Mouse (Mus musculus) lung, embryonic 14.5 days (tissue): ENCODE measurements around the gene Timm10. TPM values are rescaled to one million over a fixed set of nuclear protein-coding genes. Genes with fewer than 3 reads are reported as not detected.

ENCODE experiments used
- ATAC-seq: fragments of 200-750 bp; cut with Nextera tagmentation; 2 replicates; pipeline ENCODE4 v1.8.0; 2017; ENCODE audit warnings: mild to moderate bottlenecking, moderate TSS enrichment, moderate library complexity; ENCODE audit not compliant: insufficient read depth
- DNase-seq: peaks from one replicate; pipeline ENCODE4 v3.0.0-alpha.2; 2015
- H3K27ac ChIP-seq: fragments of 300-500 bp; sonication (generic); 2 replicates; pipeline ENCODE4 v1.5.1; 2014; ENCODE audit warnings: low read depth, mild to moderate bottlenecking, moderate library complexity
- H3K27me3 ChIP-seq: fragments of 300-500 bp; sonication (generic); 2 replicates; pipeline ENCODE4 v1.6.1; 2014; ENCODE audit warnings: low read length, control low read depth; ENCODE audit not compliant: insufficient read depth
- H3K36me3 ChIP-seq: fragments of 300-500 bp; sonication (generic); 2 replicates; pipeline ENCODE4 v1.6.1; 2014; ENCODE audit warnings: control low read depth; ENCODE audit not compliant: insufficient read depth
- H3K4me1 ChIP-seq: fragments of 300-500 bp; sonication (generic); 2 replicates; pipeline ENCODE4 v1.6.1; 2014; ENCODE audit warnings: antibody characterized with exemption, control low read depth; ENCODE audit not compliant: insufficient read depth
- H3K4me2 ChIP-seq: fragments of 300-500 bp; sonication (generic); 2 replicates; pipeline ENCODE4 v1.6.1; 2014; ENCODE audit warnings: mild to moderate bottlenecking
- H3K4me3 ChIP-seq: fragments of 300-500 bp; sonication (generic); 2 replicates; pipeline ENCODE4 v1.5.1; 2014; ENCODE audit warnings: low read depth, low read length
- H3K9ac ChIP-seq: fragments of 300-500 bp; sonication (generic); 2 replicates; pipeline ENCODE4 v1.6.1; 2014
- H3K9me3 ChIP-seq: fragments of 300-500 bp; sonication (generic); 2 replicates; pipeline ENCODE4 v1.6.1; 2016; ENCODE audit warnings: low read depth, low read length, control low read depth
- CTCF ChIP-seq: IDR thresholded peaks from 2 replicates; pipeline ENCODE4 v1.5.1; 2016; ENCODE audit warnings: antibody characterized with exemption, low read depth
- WGBS: fragments of 180-500 bp; shearing (Covaris S2); extraction: QIAGEN DNeasy Blood & Tissue Kit; methylation state at CpG from one replicate; pipeline ENCODE4 v1.1.7; 2014; 5-methylcytosine and 5-hydroxymethylcytosine counted together
- polyA plus RNA-seq: library from polyadenylated mRNA; unstranded; fragments of >200 nt; fragmentation: Nextera tagmentation; extraction: Ambion mirVana; gene quantifications from 2 replicates; pipeline ENCODE4 v1.2.1, GENCODE M21; 2014

Timm10 gene
- polyA plus RNA-seq, 1 experiment from 2014 or later: 58.7 TPM

DNA sequence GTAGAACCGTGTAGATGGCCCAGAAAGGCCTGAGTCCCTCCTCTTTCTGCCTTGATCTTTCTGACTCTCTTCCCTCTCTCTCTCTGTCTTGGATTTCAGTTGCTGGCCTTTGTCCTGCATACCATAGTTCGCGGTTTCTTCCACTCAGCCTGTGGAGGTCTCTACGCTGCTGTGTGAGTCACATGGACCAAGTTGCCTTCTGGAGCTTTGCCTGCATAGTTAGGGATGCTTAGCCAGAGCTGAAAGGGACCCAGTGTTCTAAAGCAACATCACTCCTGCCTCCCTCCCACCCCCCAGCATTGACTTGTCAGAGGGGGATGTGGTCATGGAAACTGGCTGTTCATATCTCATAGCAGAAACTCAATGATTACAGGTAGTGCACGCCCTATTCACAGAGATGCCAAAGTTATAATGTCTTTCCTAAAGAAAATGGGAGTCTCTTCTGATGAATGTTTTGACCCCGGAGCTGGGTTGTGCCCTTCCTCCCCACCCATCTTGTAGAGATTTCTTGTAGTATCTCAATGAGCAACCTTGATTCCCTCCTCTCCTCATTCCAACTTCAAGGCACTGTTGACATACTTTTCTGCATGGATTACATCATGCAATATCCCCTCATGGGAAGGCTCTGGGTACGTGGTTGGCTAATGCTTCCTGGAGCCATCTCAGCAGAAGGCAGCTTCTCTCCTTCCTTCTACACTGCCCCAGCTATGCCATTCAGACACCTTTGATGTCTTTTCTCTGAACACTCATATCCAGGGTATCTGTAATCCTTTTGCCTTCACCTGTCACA lies 33.4 kb downstream of the Timm10 start:
- Histone ChIP-seq H3K4me1 (no peaks in the 10 kb centered on the region), H3K4me2 (no peak overlapping the region), H3K9me3 (no peaks in the 10 kb centered on the region), H3K4me3 (no peak overlapping the region), H3K36me3 (peaks cover 70% of the 10 kb centered on the region), H3K27ac (no peak overlapping the region), H3K9ac (no peak overlapping the region), H3K27me3 (no peaks in the 10 kb centered on the region)
- WGBS: 88% methylated on average over 7 of the region's 7 CpGs
- no peak for TF ChIP-seq CTCF
- ATAC-seq: no peak
- DNase-seq: no peak

DNA sequence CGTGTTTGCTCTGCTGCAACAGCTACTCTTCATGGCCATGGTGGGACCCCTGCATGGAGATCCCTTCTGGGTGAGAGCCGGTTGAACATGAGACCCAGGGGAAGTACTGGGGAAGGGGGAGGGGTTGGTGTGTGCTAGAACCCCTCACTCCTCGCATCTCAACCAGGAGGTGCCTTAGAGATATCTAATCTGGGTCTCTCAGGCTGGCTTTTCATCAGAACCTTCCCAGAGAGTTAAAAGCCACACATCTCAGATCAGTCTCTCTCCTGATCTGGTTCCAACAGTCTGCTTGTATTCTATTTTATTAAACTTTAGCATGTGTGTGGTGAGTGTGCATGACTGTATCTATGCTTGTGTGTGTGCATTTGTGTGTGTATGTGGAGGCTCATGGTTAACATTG lies 34.6 kb downstream of the Timm10 start:
- no peak for TF ChIP-seq CTCF
- H3K27me3 ChIP-seq: peaks cover 11% of the 10 kb centered on the region
- DNase-seq: no peak
- H3K36me3 ChIP-seq: peaks cover 64% of the 10 kb centered on the region
- H3K9ac ChIP-seq: no peak overlapping the region
- 77% methylated on average over 3 of the region's 3 CpGs for WGBS
- H3K4me2 ChIP-seq: no peak overlapping the region
- no peak for ATAC-seq
- H3K4me1 ChIP-seq: no peaks in the 10 kb centered on the region
- no peak overlapping the region for H3K4me3 ChIP-seq
- no peaks in the 10 kb centered on the region for H3K9me3 ChIP-seq
- no peak overlapping the region for H3K27ac ChIP-seq

DNA sequence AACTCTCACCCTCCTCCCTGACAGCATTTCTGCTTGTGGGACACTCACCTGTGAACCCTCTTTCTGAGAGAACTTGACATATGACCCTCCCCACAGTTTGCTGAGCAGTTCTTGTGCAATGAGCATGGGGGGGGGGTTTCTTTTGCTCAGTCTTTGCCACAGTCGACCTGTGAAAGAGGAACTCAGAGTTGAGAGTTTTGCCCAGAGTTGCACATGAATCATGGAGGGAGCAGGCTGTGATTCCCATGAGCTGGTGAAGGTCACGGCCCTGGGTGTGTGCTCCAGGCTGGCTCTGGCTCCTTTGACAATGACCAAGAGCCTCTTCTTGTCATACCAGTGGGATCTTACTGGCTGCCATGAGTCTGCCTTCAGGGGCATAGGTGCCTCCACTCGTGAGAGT lies 35.4 kb downstream of the Timm10 start:
- no peak overlapping the region for H3K4me3 ChIP-seq
- WGBS: 77% methylated on average over 3 of the region's 3 CpGs
- no peaks in the 10 kb centered on the region for H3K4me1 ChIP-seq
- no peak for TF ChIP-seq CTCF
- H3K9ac ChIP-seq: no peak overlapping the region
- H3K27ac ChIP-seq: no peak overlapping the region
- ATAC-seq (no peak), DNase-seq (no peak)
- peaks cover 19% of the 10 kb centered on the region for H3K27me3 ChIP-seq
- peaks cover 58% of the 10 kb centered on the region for H3K36me3 ChIP-seq
- no peaks in the 10 kb centered on the region for H3K9me3 ChIP-seq
- no peak overlapping the region for H3K4me2 ChIP-seq

DNA sequence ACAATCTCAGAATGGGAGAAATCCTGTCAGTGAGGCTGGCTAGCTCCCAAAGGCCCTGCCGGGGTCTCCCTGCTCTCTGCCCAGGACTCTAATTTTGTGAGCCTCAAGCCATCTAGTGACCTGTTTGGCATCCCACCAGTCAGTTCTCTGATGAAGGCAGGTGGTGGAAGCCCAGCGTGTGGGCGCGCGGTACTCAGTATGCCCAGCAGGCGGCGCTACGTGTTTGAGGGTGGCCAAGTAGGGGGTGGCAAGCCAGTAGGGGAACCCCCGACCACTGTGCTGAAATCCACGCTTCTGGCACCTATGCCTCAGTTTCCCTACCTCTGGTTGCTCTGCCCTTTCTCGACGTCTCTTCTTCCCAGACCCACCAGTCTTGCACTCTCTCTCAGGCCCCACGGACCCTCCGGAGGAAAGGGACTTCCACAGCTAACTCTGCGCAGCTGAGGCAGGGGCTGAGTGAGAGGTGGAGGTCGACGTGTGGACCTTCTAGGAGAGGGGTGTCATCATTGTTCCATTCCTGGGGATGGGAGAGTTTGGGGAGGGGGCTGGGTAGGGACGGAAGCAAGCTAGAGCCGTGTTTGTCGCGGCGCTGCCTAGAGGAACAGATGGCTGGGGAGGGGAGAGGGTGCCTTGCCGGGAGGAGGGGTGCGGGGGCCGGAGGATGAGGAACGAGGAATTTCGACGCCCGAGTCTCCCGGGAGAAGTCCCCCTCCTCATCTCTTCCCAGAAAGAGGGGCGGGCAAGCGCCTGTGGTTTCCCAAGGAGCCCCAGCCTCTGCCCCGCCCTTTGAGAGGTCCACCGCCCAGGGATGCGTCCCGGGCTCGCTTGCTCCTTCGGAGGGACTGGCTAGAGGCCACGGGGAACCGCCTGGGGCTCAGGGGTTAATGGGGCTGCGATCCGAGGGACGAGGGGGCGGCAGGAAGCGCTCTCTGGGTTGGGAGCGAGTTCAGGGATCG lies 39.1 kb downstream of the Timm10 start:
- no peaks in the 10 kb centered on the region for H3K4me1 ChIP-seq
- H3K9me3 ChIP-seq: no peaks in the 10 kb centered on the region
- peak; percentile 87 for TF ChIP-seq CTCF
- H3K27ac ChIP-seq: no peak overlapping the region
- H3K27me3 ChIP-seq: peaks cover 54% of the 10 kb centered on the region
- ATAC-seq: peak; percentile 64
- DNase-seq: peak; percentile 75
- peak overlapping the region; percentile 31 for H3K4me3 ChIP-seq
- H3K36me3 ChIP-seq: peaks cover 25% of the 10 kb centered on the region
- WGBS: under 1% methylated on average over 47 of the region's 47 CpGs
- peak overlapping the region; percentile 40 for H3K9ac ChIP-seq
- peak overlapping the region; percentile 67 for H3K4me2 ChIP-seq

DNA sequence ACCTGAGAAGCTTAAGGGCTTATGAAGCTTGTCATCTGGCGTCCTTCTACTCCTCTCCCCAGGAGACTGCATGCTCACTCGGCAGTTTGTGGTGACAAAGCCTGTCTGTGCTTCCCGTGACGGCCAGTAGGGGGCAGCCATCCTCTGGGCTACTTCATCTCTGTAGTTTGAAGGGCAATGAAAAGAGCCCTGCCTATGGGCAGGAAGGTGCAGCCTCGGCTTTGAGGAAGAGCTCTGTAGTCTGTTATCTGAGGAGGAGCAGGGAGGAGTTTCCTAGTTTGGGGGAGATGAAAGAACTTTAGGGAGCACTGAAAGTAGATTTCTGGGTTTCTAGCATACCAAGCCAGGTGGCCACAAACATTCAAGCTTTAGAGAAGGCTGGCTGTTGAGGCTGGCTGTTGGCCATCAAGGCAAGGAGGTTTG lies 41.7 kb downstream of the Timm10 start:
- H3K9ac ChIP-seq: no peak overlapping the region
- H3K9me3 ChIP-seq: no peaks in the 10 kb centered on the region
- no peak overlapping the region for H3K4me3 ChIP-seq
- WGBS: 10% methylated on average over 5 of the region's 5 CpGs
- TF ChIP-seq CTCF: peak; percentile 82
- no peak overlapping the region for H3K27ac ChIP-seq
- ATAC-seq: no peak
- no peaks in the 10 kb centered on the region for H3K4me1 ChIP-seq
- H3K4me2 ChIP-seq: no peak overlapping the region
- peak; percentile 79 for DNase-seq
- H3K36me3 ChIP-seq: no peaks in the 10 kb centered on the region
- H3K27me3 ChIP-seq: peaks cover 81% of the 10 kb centered on the region

DNA sequence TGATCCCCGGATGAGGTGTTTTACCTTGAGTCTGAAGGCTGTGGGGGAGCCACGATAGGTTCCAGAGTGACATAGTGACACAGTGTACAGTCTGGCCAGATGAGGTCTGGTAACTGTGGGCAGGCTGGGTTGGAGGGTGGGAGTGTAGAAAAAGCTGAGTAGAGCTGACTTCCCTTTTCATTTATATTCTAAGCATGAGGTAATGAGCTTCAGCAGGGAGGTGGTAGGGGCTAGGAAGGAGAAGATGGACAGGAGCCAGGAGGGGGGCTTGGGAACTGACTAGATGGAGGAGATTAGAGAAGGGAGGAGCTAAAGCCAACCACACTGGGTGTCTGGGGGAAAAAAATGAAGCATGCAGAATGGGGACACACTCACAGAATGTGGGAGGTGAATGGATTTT lies 42.2 kb downstream of the Timm10 start:
- H3K4me3 ChIP-seq: no peak overlapping the region
- 70% methylated on average over 2 of the region's 2 CpGs for WGBS
- H3K4me2 ChIP-seq: no peak overlapping the region
- no peak overlapping the region for H3K27ac ChIP-seq
- H3K9ac ChIP-seq: no peak overlapping the region
- DNase-seq (no peak), ATAC-seq (no peak)
- no peaks in the 10 kb centered on the region for H3K36me3 ChIP-seq
- no peaks in the 10 kb centered on the region for H3K9me3 ChIP-seq
- H3K27me3 ChIP-seq: peaks cover 85% of the 10 kb centered on the region
- no peaks in the 10 kb centered on the region for H3K4me1 ChIP-seq
- no peak for TF ChIP-seq CTCF

DNA sequence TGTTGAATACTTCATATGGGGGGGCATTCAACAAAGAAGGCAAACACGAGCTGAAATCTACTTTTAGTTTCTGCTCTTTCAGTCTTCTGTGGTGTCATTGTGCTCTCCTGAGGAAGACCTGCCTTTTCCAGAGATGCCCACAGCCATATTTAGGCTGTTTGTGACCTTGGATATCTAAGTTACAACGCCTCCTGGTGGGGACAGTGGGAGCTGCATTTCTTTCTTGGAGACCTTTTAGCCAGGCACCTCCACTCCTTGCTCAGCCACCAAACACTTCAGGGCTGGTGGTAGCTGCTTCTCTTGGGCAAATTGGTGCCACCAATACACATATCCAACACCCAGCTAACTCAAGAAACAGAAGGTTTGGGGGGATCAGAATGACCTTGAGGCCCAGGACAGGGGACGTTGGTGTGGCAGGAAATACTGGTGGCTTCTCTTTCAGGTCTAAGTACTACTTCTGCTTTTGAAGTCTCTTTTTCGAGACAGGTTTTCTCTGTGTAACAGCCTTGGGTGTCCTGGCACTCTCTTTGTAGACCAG lies 43.9 kb downstream of the Timm10 start:
- no peak overlapping the region for H3K27ac ChIP-seq
- H3K4me3 ChIP-seq: no peak overlapping the region
- no peaks in the 10 kb centered on the region for H3K9me3 ChIP-seq
- WGBS: 61% methylated on average over 4 of the region's 4 CpGs
- H3K27me3 ChIP-seq: peaks cover 97% of the 10 kb centered on the region
- H3K36me3 ChIP-seq: no peaks in the 10 kb centered on the region
- DNase-seq (peak; percentile 42), ATAC-seq (no peak)
- H3K4me2 ChIP-seq: no peak overlapping the region
- no peak overlapping the region for H3K9ac ChIP-seq
- peak; percentile 33; the same call in 1 of the 2 replicates for TF ChIP-seq CTCF
- H3K4me1 ChIP-seq: no peaks in the 10 kb centered on the region
